Mouse (Mus musculus): Measurements from ENCODE around the gene Ctrb1. TPM values are rescaled to one million over a fixed set of nuclear protein-coding genes. Genes with fewer than 3 reads are reported as not detected.

Ctrb1 gene
- total and polyA plus RNA-seq, 2 experiments from 2014 or later = 3.4 TPM; not detected in 1

DNA sequence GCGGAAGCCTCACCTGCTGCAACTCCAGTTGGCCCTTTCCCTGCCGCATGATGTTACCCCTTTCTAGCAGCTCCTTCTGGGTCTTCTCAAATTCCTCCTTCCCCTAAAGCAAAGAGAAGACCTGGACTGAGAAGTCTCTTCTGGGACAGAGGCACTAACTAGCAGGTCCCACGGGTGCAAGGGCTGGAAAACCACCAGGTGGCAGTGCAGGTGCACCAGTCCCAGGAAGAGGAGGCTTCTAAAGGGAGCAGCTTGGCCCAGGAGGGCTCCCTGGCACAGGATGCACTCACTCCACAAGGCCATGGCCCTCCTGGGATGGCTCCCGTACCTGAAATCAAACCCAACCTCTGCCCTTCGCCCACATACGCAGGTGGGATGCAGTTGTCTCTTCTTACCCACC lies 21.8 kb upstream of the Ctrb1 start:
- no peak overlapping the region for H3K4me3 ChIP-seq (ENCODE audit: low read depth, low read length)
- H3K9ac ChIP-seq (replicated peaks; ENCODE audit: low read depth, low read length) = no peak overlapping the region
- no peak for DNase-seq (ENCODE audit: low spot score)
- peak; percentile 25 for ATAC-seq (ENCODE audit: insufficient read depth, low read depth)
- peaks cover 17% of the 10 kb centered on the region for H3K4me1 ChIP-seq (ENCODE audit: control insufficient read depth, insufficient read depth)
- peaks cover 73% of the 10 kb centered on the region for H3K36me3 ChIP-seq (replicated peaks; ENCODE audit: control insufficient read depth, insufficient read depth, low read length)
- TF ChIP-seq EP300 (IDR thresholded peaks at IDR 0.05; ENCODE audit: low read depth) = no peak
- TF ChIP-seq CTCF (IDR thresholded peaks at IDR 0.05; ENCODE audit: low read depth) = peak; percentile 87
- H3K9me3 ChIP-seq (replicated peaks; ENCODE audit: control insufficient read depth, low read length) = no peaks in the 10 kb centered on the region
- no peaks in the 10 kb centered on the region for H3K27me3 ChIP-seq (ENCODE audit: control insufficient read depth, insufficient read depth, low read length)
- no peak overlapping the region for H3K4me2 ChIP-seq (ENCODE audit: low read depth, low read length)
- WGBS = 64% methylated on average over 6 of the region's 6 CpGs
- H3K27ac ChIP-seq (ENCODE audit: low read depth) = no peak overlapping the region

DNA sequence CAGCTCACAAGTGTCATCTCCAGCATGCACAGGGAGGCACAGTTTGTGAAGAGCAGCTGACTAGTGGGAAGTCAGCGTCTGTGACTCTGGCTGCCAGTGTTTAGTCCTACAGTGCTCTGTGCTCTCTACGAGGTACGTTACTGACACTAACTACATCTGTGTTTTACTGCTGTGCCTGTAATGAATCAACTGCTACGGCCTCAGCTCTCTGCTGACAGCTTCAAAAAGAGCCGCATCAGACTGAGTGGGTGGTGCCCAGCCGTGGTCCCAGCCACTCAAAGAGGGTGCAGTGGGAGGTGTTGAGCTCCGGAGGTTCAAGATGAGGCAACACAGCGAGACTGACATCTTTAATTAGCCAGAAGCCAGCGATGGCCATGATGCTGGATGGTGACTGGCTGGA lies 21.3 kb upstream of the Ctrb1 start:
- 46% methylated on average over 9 of the region's 9 CpGs for WGBS
- ATAC-seq (ENCODE audit: insufficient read depth, low read depth) = no peak
- Histone ChIP-seq H3K9ac (replicated peaks; ENCODE audit: low read depth, low read length) (no peak overlapping the region), H3K9me3 (replicated peaks; ENCODE audit: control insufficient read depth, low read length) (no peaks in the 10 kb centered on the region), H3K4me2 (ENCODE audit: low read depth, low read length) (no peak overlapping the region), H3K27me3 (ENCODE audit: control insufficient read depth, insufficient read depth, low read length) (no peaks in the 10 kb centered on the region), H3K4me1 (ENCODE audit: control insufficient read depth, insufficient read depth) (peaks cover 12% of the 10 kb centered on the region), H3K4me3 (ENCODE audit: low read depth, low read length) (no peak overlapping the region), H3K36me3 (replicated peaks; ENCODE audit: control insufficient read depth, insufficient read depth, low read length) (peaks cover 73% of the 10 kb centered on the region), H3K27ac (ENCODE audit: low read depth) (no peak overlapping the region)
- DNase-seq (ENCODE audit: low spot score) = no peak
- TF ChIP-seq EP300 (IDR thresholded peaks at IDR 0.05; ENCODE audit: low read depth) = no peak
- TF ChIP-seq CTCF (IDR thresholded peaks at IDR 0.05; ENCODE audit: low read depth) = no peak

DNA sequence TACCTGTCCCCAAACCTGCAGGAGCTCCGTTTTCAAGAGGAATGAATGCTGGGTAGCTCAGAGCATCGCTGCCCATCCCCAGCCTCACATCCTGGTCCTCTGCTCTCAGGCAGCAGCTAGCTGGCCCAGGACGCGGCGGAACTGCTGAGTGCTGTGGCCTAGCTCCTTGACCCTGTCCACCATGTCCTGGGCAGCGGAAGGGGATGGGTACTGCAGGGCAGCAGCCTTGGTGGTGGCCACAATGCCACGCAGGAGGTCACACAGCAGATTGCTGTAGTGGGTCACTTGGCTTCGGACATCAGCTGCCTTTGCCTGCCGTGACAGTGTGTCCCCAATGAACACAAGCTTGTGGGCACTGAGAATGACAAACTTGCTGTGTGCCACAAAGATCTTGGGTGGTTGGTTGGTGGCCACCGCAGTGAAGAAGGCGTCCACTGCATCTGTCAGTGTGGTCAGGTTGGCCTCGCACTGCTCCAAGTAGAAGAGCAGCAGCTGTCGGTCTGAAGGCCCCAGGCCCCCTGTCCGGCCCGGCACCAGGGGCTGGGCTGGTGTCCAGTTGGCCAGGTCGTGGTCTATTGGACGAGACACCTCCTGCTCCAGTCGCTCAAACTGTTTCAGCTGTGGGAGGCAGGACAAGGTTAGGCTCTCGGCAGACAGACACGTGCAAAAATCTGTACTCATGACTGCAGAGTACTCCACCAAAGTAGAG lies 20.1 kb upstream of the Ctrb1 start:
- TF ChIP-seq EP300 (IDR thresholded peaks at IDR 0.05; ENCODE audit: low read depth) = no peak
- no peak for TF ChIP-seq CTCF (IDR thresholded peaks at IDR 0.05; ENCODE audit: low read depth)
- Histone ChIP-seq H3K4me1 (ENCODE audit: control insufficient read depth, insufficient read depth) (peaks cover 1% of the 10 kb centered on the region; the same call in 1 of the 2 replicates), H3K36me3 (replicated peaks; ENCODE audit: control insufficient read depth, insufficient read depth, low read length) (peaks cover 73% of the 10 kb centered on the region), H3K4me3 (ENCODE audit: low read depth, low read length) (no peak overlapping the region), H3K4me2 (ENCODE audit: low read depth, low read length) (no peak overlapping the region), H3K27me3 (ENCODE audit: control insufficient read depth, insufficient read depth, low read length) (no peaks in the 10 kb centered on the region), H3K27ac (ENCODE audit: low read depth) (no peak overlapping the region), H3K9me3 (replicated peaks; ENCODE audit: control insufficient read depth, low read length) (no peaks in the 10 kb centered on the region), H3K9ac (replicated peaks; ENCODE audit: low read depth, low read length) (no peak overlapping the region)
- ATAC-seq (ENCODE audit: insufficient read depth, low read depth) (no peak), DNase-seq (ENCODE audit: low spot score) (no peak)
- 87% methylated on average over 20 of the region's 20 CpGs for WGBS

DNA sequence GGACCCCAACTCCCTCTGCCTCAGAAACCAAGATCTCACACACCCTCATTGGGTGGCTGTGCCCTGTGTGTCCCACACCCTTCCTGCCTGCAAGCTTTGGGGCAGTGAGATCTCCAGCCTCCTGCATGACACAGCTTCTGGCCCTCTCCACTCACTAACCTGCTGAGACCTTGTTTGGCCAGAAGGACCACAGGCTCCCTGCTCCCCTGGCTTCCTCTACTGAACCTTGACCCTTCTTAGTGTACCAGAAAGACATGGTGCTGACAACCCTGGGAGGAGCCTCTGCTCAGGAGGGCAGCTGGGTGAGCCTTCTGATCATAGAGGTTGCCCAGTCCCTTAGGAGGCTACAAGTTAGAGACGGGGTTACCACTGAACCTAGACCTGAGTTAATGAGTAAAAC lies 18.4 kb upstream of the Ctrb1 start:
- Histone ChIP-seq H3K9me3 (replicated peaks; ENCODE audit: control insufficient read depth, low read length) (no peaks in the 10 kb centered on the region), H3K27ac (ENCODE audit: low read depth) (no peak overlapping the region), H3K36me3 (replicated peaks; ENCODE audit: control insufficient read depth, insufficient read depth, low read length) (peaks cover 56% of the 10 kb centered on the region), H3K9ac (replicated peaks; ENCODE audit: low read depth, low read length) (no peak overlapping the region), H3K4me2 (ENCODE audit: low read depth, low read length) (no peak overlapping the region), H3K4me1 (ENCODE audit: control insufficient read depth, insufficient read depth) (no peaks in the 10 kb centered on the region), H3K27me3 (ENCODE audit: control insufficient read depth, insufficient read depth, low read length) (no peaks in the 10 kb centered on the region), H3K4me3 (ENCODE audit: low read depth, low read length) (no peak overlapping the region)
- WGBS = 94% methylated on average over 1 of the region's 1 CpGs
- ATAC-seq (ENCODE audit: insufficient read depth, low read depth) (no peak), DNase-seq (ENCODE audit: low spot score) (no peak)
- TF ChIP-seq EP300 (IDR thresholded peaks at IDR 0.05; ENCODE audit: low read depth) (no peak), CTCF (IDR thresholded peaks at IDR 0.05; ENCODE audit: low read depth) (no peak)

DNA sequence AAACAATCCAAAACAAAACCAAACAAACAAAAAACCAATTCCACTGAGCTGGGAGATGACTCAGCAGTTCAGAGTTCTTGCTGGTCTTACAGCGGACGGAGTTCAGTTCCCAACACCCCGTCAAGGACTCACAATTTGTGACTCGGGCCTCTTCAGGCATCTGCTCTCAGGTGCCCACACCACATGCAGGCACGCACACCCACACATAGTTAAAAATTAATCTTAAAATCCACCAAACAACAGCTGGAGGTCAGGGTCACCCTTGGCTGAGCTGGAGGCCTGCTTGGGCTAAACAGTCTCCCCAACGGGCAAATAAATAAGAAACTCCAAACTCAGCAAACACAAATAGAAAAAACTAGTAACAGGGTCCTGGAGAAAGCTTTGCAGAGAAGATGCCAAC lies 17.5 kb upstream of the Ctrb1 start:
- Histone ChIP-seq H3K4me2 (ENCODE audit: low read depth, low read length) (no peak overlapping the region), H3K4me1 (ENCODE audit: control insufficient read depth, insufficient read depth) (no peaks in the 10 kb centered on the region), H3K9ac (replicated peaks; ENCODE audit: low read depth, low read length) (no peak overlapping the region), H3K4me3 (ENCODE audit: low read depth, low read length) (no peak overlapping the region), H3K27ac (ENCODE audit: low read depth) (no peak overlapping the region), H3K27me3 (ENCODE audit: control insufficient read depth, insufficient read depth, low read length) (no peaks in the 10 kb centered on the region), H3K36me3 (replicated peaks; ENCODE audit: control insufficient read depth, insufficient read depth, low read length) (peaks cover 46% of the 10 kb centered on the region), H3K9me3 (replicated peaks; ENCODE audit: control insufficient read depth, low read length) (no peaks in the 10 kb centered on the region)
- ATAC-seq (ENCODE audit: insufficient read depth, low read depth) (no peak), DNase-seq (ENCODE audit: low spot score) (no peak)
- 91% methylated on average over 6 of the region's 6 CpGs for WGBS
- TF ChIP-seq EP300 (IDR thresholded peaks at IDR 0.05; ENCODE audit: low read depth) (no peak), CTCF (IDR thresholded peaks at IDR 0.05; ENCODE audit: low read depth) (no peak)

GRCm38 (mm10) chr8:111705699-111706098 lies 14.9 kb upstream of the Ctrb1 start:
- Histone ChIP-seq H3K4me1 (ENCODE audit: control insufficient read depth, insufficient read depth) (no peaks in the 10 kb centered on the region), H3K27ac (ENCODE audit: low read depth) (no peak overlapping the region), H3K27me3 (ENCODE audit: control insufficient read depth, insufficient read depth, low read length) (no peaks in the 10 kb centered on the region), H3K9me3 (replicated peaks; ENCODE audit: control insufficient read depth, low read length) (no peaks in the 10 kb centered on the region), H3K9ac (replicated peaks; ENCODE audit: low read depth, low read length) (no peak overlapping the region), H3K36me3 (replicated peaks; ENCODE audit: control insufficient read depth, insufficient read depth, low read length) (peaks cover 21% of the 10 kb centered on the region), H3K4me3 (ENCODE audit: low read depth, low read length) (no peak overlapping the region), H3K4me2 (ENCODE audit: low read depth, low read length) (no peak overlapping the region)
- TF ChIP-seq EP300 (IDR thresholded peaks at IDR 0.05; ENCODE audit: low read depth) (no peak), CTCF (IDR thresholded peaks at IDR 0.05; ENCODE audit: low read depth) (no peak)
- 38% methylated on average over 5 of the region's 5 CpGs for WGBS
- DNase-seq (ENCODE audit: low spot score) (no peak), ATAC-seq (ENCODE audit: insufficient read depth, low read depth) (no peak)

Data from heart, postnatal 0 days (tissue).